Mouse (Mus musculus): ENCODE measurements around the gene Ascc2. TPM values are rescaled to one million over a fixed set of nuclear protein-coding genes. Genes with fewer than 3 reads are reported as not detected.

Gene Ascc2
- polyA plus RNA-seq, 2 experiments = 32.6 to 33.3 TPM

DNA sequence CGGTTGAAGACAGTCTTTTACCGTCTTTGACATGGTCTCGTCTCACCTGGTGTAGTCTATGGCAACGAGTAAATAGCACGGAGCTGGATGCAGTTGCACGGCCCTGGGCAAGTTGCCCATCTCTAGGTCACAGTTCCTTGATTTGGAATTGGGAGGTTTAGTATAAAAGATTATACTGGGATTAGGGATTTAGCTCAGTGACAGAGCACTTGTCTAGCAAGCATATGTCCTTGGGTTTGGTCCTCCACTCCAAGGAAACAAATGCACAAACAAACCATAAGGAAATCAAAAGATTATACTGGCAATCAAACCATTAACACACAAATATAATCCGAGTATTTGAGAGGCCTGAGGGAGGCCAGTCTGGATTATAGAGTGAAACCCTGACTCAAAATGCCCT is 9.9 kb upstream of the Ascc2 start:
- H3K27me3 ChIP-seq (ENCODE audit: control insufficient read depth, insufficient read depth, low read length) = no peaks in the 10 kb centered on the region
- no peak overlapping the region for H3K4me3 ChIP-seq (replicated peaks; ENCODE audit: low read length)
- TF ChIP-seq POLR2A (IDR thresholded peaks at IDR 0.05; ENCODE audit: borderline replicate concordance, extremely low read depth, insufficient read depth, insufficient read length) = no peak
- ATAC-seq (ENCODE audit: low FRiP score, low read depth) = no peak
- H3K27ac ChIP-seq (replicated peaks; ENCODE audit: low read depth, low read length) = no peak overlapping the region
- H3K36me3 ChIP-seq (ENCODE audit: control insufficient read depth, insufficient read depth, low read length) = no peaks in the 10 kb centered on the region
- H3K4me2 ChIP-seq (replicated peaks; ENCODE audit: low read depth, low read length, severe bottlenecking) = no peak overlapping the region
- H3K9ac ChIP-seq (ENCODE audit: low read depth, low read length, severe bottlenecking) = no peak overlapping the region
- DNase-seq (ENCODE audit: low spot score) = no peak
- H3K4me1 ChIP-seq (ENCODE audit: control insufficient read depth, insufficient read depth, low read length) = peaks cover 5% of the 10 kb centered on the region; the same call in 1 of the 2 replicates
- 69% methylated on average over 7 of the region's 7 CpGs for WGBS
- H3K9me3 ChIP-seq (ENCODE audit: control insufficient read depth, low read length) = no peaks in the 10 kb centered on the region

DNA sequence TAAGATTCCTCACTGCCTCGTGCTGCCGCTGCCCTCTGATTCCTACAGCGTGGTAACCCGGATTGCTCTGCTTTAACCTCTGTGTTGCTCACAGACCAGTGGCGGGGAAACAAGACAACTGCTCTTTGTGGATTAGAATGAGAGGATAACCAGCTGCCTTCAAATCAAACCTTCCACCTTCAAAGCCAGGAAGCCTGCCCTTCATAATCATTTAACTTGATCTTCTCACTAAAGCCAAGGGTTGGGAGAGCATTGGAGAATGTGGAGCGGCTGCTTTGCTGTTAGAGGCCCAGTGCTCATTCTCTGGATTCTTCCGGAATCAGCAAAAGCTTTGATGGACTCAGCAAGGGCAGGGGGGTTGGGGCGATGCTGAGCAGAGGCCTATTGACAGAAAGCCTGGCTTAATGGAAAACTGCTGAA is 7.7 kb upstream of the Ascc2 start:
- DNase-seq (ENCODE audit: low spot score) (peak; percentile 17), ATAC-seq (ENCODE audit: low FRiP score, low read depth) (no peak)
- WGBS = 26% methylated on average over 8 of the region's 8 CpGs
- no peaks in the 10 kb centered on the region for H3K27me3 ChIP-seq (ENCODE audit: control insufficient read depth, insufficient read depth, low read length)
- H3K9me3 ChIP-seq (ENCODE audit: control insufficient read depth, low read length) = no peaks in the 10 kb centered on the region
- H3K4me2 ChIP-seq (replicated peaks; ENCODE audit: low read depth, low read length, severe bottlenecking) = no peak overlapping the region
- peaks cover 5% of the 10 kb centered on the region; the same call in 1 of the 2 replicates for H3K4me1 ChIP-seq (ENCODE audit: control insufficient read depth, insufficient read depth, low read length)
- no peak for TF ChIP-seq POLR2A (IDR thresholded peaks at IDR 0.05; ENCODE audit: borderline replicate concordance, extremely low read depth, insufficient read depth, insufficient read length)
- no peak overlapping the region for H3K9ac ChIP-seq (ENCODE audit: low read depth, low read length, severe bottlenecking)
- no peaks in the 10 kb centered on the region for H3K36me3 ChIP-seq (ENCODE audit: control insufficient read depth, insufficient read depth, low read length)
- H3K4me3 ChIP-seq (replicated peaks; ENCODE audit: low read length) = no peak overlapping the region
- no peak overlapping the region for H3K27ac ChIP-seq (replicated peaks; ENCODE audit: low read depth, low read length)

DNA sequence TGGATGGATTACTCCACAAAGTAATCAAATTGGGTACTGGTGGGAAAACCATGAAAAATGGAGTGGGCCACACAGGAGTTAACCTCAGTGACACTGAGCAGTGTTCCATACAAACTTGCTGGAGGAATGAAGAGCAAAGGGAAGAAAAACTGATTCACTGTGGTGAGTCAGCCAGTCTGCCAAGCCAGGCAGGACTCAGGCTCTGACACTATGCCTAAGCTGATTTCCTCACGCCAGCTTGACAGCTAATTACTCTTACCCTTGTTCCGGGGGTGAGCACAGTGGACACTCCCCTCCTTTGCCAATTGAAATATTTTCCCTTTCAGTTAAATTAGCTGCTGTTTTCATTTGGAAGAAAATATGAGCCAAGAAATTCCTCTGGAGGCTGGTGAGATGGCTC is 4.1 kb upstream of the Ascc2 start:
- Histone ChIP-seq H3K4me3 (replicated peaks; ENCODE audit: low read length) (no peak overlapping the region), H3K9me3 (ENCODE audit: control insufficient read depth, low read length) (no peaks in the 10 kb centered on the region), H3K4me2 (replicated peaks; ENCODE audit: low read depth, low read length, severe bottlenecking) (no peak overlapping the region), H3K27ac (replicated peaks; ENCODE audit: low read depth, low read length) (no peak overlapping the region), H3K4me1 (ENCODE audit: control insufficient read depth, insufficient read depth, low read length) (peaks cover 14% of the 10 kb centered on the region), H3K27me3 (ENCODE audit: control insufficient read depth, insufficient read depth, low read length) (no peaks in the 10 kb centered on the region), H3K36me3 (ENCODE audit: control insufficient read depth, insufficient read depth, low read length) (no peaks in the 10 kb centered on the region), H3K9ac (ENCODE audit: low read depth, low read length, severe bottlenecking) (no peak overlapping the region)
- ATAC-seq (ENCODE audit: low FRiP score, low read depth) (no peak), DNase-seq (ENCODE audit: low spot score) (no peak)
- TF ChIP-seq POLR2A (IDR thresholded peaks at IDR 0.05; ENCODE audit: borderline replicate concordance, extremely low read depth, insufficient read depth, insufficient read length) = no peak
- WGBS = 39% methylated on average over 2 of the region's 2 CpGs

DNA sequence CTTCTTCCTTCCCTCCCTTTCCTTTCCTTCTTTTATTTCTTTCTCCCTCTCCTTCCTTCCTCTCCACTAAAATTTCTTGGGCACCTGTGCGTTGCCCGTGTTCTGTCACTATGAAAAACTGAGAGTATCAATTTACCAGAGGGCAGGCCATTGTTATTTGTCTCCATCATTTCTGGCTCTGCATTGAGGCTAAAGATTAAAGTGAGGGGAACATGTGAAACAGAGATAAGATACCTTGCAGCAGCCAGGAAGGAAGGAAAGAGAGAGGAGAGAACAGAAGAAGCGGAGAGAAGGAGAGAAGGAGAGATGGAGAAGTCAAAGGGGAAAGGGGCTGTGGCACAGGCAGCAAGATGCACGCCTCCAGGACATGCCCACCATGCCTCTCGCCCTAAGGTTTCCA is 3.2 kb upstream of the Ascc2 start:
- ATAC-seq (ENCODE audit: low FRiP score, low read depth) = no peak
- 72% methylated on average over 5 of the region's 5 CpGs for WGBS

DNA sequence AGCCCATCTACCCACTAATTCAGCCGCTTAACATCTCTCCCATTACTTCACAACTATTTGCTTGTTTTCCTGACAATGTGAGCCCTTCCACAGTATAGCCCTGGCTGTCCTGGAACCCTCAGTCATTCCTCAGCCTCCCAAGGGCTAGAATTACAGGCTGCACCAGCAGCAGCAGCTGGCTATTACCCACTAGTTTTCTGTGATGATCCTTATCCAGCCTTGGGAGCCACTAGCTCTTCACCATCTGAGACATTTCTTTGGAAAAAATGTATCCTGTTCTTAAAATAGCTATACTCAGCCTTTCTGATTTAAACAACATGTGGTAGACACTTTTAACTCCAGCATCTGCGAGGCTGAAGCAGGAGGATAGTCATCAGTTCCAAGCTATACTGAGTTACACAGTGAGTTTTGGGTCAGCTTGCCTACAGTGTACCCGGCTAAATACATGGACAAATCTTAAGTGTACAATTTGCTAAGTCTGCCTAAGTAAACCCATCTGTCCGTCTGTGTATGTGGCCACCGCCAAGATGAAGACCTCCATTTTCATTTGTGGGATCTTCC is 685 bp upstream of the Ascc2 start:
- 0 out of 2 replicates have a peak, but pooled peaks have one; percentile 5 for ATAC-seq (ENCODE audit: low FRiP score, low read depth)
- H3K27ac ChIP-seq (replicated peaks; ENCODE audit: low read depth, low read length) = peak overlapping the region; percentile 10; the same call in 1 of the 2 replicates
- WGBS = 52% methylated on average over 5 of the region's 5 CpGs
- 0 out of 2 replicates have a peak overlapping the region, but pooled peaks have one; percentile 67 for H3K4me2 ChIP-seq (replicated peaks; ENCODE audit: low read depth, low read length, severe bottlenecking)
- no peaks in the 10 kb centered on the region for H3K9me3 ChIP-seq (ENCODE audit: control insufficient read depth, low read length)
- H3K9ac ChIP-seq (ENCODE audit: low read depth, low read length, severe bottlenecking) = no peak overlapping the region
- H3K27me3 ChIP-seq (ENCODE audit: control insufficient read depth, insufficient read depth, low read length) = no peaks in the 10 kb centered on the region
- H3K4me1 ChIP-seq (ENCODE audit: control insufficient read depth, insufficient read depth, low read length) = peaks cover 13% of the 10 kb centered on the region
- peaks cover 9% of the 10 kb centered on the region for H3K36me3 ChIP-seq (ENCODE audit: control insufficient read depth, insufficient read depth, low read length)
- no peak for TF ChIP-seq POLR2A (IDR thresholded peaks at IDR 0.05; ENCODE audit: borderline replicate concordance, extremely low read depth, insufficient read depth, insufficient read length)
- peak overlapping the region; percentile 85 for H3K4me3 ChIP-seq (replicated peaks; ENCODE audit: low read length)
- no peak for DNase-seq (ENCODE audit: low spot score)

More for the DNA sequence above, 3.2 kb upstream of the Ascc2 start:
- Histone ChIP-seq H3K4me3 (replicated peaks; ENCODE audit: low read length) (no peak overlapping the region), H3K9me3 (ENCODE audit: control insufficient read depth, low read length) (no peaks in the 10 kb centered on the region), H3K27ac (replicated peaks; ENCODE audit: low read depth, low read length) (no peak overlapping the region), H3K4me2 (replicated peaks; ENCODE audit: low read depth, low read length, severe bottlenecking) (no peak overlapping the region), H3K36me3 (ENCODE audit: control insufficient read depth, insufficient read depth, low read length) (no peaks in the 10 kb centered on the region), H3K27me3 (ENCODE audit: control insufficient read depth, insufficient read depth, low read length) (no peaks in the 10 kb centered on the region), H3K9ac (ENCODE audit: low read depth, low read length, severe bottlenecking) (no peak overlapping the region), H3K4me1 (ENCODE audit: control insufficient read depth, insufficient read depth, low read length) (peaks cover 18% of the 10 kb centered on the region)
- TF ChIP-seq POLR2A (IDR thresholded peaks at IDR 0.05; ENCODE audit: borderline replicate concordance, extremely low read depth, insufficient read depth, insufficient read length) = no peak
- no peak for DNase-seq (ENCODE audit: low spot score)
